Mouse (Mus musculus): ENCODE data around the gene Tomm34.
A peak's percentile ranks its signal among the peaks of the same experiment; 100 is the strongest.

Gene Tomm34

GRCm38 (mm10) chr2:164070765-164071436, at the start of gene Tomm34:
TSS of gene Tomm34 (minus strand) at chr2:164071169.
- peak; percentile 82 to 88 for DNase-seq (ENCODE audit: low read depth in 1 of 2, low spot score in 2 of 2)

GRCm38 (mm10) chr2:164119503-164119902, 48.5 kb upstream of the Tomm34 start:
- DNase-seq (ENCODE audit: low read depth in 1 of 2, low spot score in 2 of 2) = no peak

GRCm38 (mm10) chr2:164115531-164115930, 44.6 kb upstream of the Tomm34 start:
- DNase-seq (ENCODE audit: low read depth in 1 of 2, low spot score in 2 of 2) = no peak

GRCm38 (mm10) chr2:164114051-164114450, 43.1 kb upstream of the Tomm34 start:
- DNase-seq (ENCODE audit: low read depth in 1 of 2, low spot score in 2 of 2) = no peak

GRCm38 (mm10) chr2:164111546-164111945, 40.6 kb upstream of the Tomm34 start:
- DNase-seq (ENCODE audit: low read depth in 1 of 2, low spot score in 2 of 2) = no peak

GRCm38 (mm10) chr2:164108501-164108900, 37.5 kb upstream of the Tomm34 start:
- no peak for DNase-seq (ENCODE audit: low read depth in 1 of 2, low spot score in 2 of 2)

- no peak for DNase-seq (ENCODE audit: low read depth in 1 of 2, low spot score in 2 of 2)
Measured at GRCm38 (mm10) chr2:164107125-164107874, 36.3 kb upstream of the Tomm34 start.

- DNase-seq (ENCODE audit: low read depth in 1 of 2, low spot score in 2 of 2) = no peak
Measured at GRCm38 (mm10) chr2:164106287-164107035, 35.5 kb upstream of the Tomm34 start.

- no peak for DNase-seq (ENCODE audit: low read depth in 1 of 2, low spot score in 2 of 2)
Measured at GRCm38 (mm10) chr2:164103501-164103900, 32.5 kb upstream of the Tomm34 start.

- DNase-seq (ENCODE audit: low read depth in 1 of 2, low spot score in 2 of 2) = no peak
Measured at GRCm38 (mm10) chr2:164102366-164102765, 31.4 kb upstream of the Tomm34 start.

- DNase-seq (ENCODE audit: low read depth in 1 of 2, low spot score in 2 of 2) = no peak
Measured at GRCm38 (mm10) chr2:164101936-164102335, 31.0 kb upstream of the Tomm34 start.

GRCm38 (mm10) chr2:164098603-164099250, 27.8 kb upstream of the Tomm34 start:
- DNase-seq (ENCODE audit: low read depth in 1 of 2, low spot score in 2 of 2) = no peak

- DNase-seq (ENCODE audit: low read depth in 1 of 2, low spot score in 2 of 2) = no peak
Measured at GRCm38 (mm10) chr2:164094152-164094551, 23.2 kb upstream of the Tomm34 start.

- no peak for DNase-seq (ENCODE audit: low read depth in 1 of 2, low spot score in 2 of 2)
Measured at GRCm38 (mm10) chr2:164089508-164089907, 18.5 kb upstream of the Tomm34 start.

GRCm38 (mm10) chr2:164087416-164088017, 16.5 kb upstream of the Tomm34 start:
- no peak for DNase-seq (ENCODE audit: low read depth in 1 of 2, low spot score in 2 of 2)

- DNase-seq (ENCODE audit: low read depth in 1 of 2, low spot score in 2 of 2) = no peak
Measured at GRCm38 (mm10) chr2:164084342-164084700, 13.4 kb upstream of the Tomm34 start.

GRCm38 (mm10) chr2:164083609-164084341, 12.8 kb upstream of the Tomm34 start:
- DNase-seq (ENCODE audit: low read depth in 1 of 2, low spot score in 2 of 2) = peak; percentile 42 to 67

GRCm38 (mm10) chr2:164082175-164082574, 11.2 kb upstream of the Tomm34 start:
- DNase-seq (ENCODE audit: low read depth in 1 of 2, low spot score in 2 of 2) = no peak

GRCm38 (mm10) chr2:164081577-164081976, 10.6 kb upstream of the Tomm34 start:
- DNase-seq (ENCODE audit: low read depth in 1 of 2, low spot score in 2 of 2) = no peak

GRCm38 (mm10) chr2:164079488-164079887, 8.5 kb upstream of the Tomm34 start:
- no peak for DNase-seq (ENCODE audit: low read depth in 1 of 2, low spot score in 2 of 2)
